Mouse (Mus musculus) thymus, postnatal 0 days (tissue): ENCODE data around the gene Phykpl. TPM values are rescaled to one million over a fixed set of nuclear protein-coding genes. Genes with fewer than 3 reads are reported as not detected.
"Not testable (repeated sequence)": the region's sequence is repeated elsewhere in the genome, so short reads cannot be mapped to it uniquely, and the experiment has no call there.

ENCODE experiments used
- DNase-seq: peaks from one replicate; pipeline ENCODE4 v3.0.0-alpha.2; 2015; ENCODE audit warnings: low spot score
- polyA plus RNA-seq: library from polyadenylated mRNA; unstranded; fragments of >200 nt; fragmentation: Nextera tagmentation; extraction: Ambion mirVana; gene quantifications from 2 replicates; pipeline ENCODE4 v1.2.1, GENCODE M21; 2015

Gene Phykpl
- polyA plus RNA-seq, 1 experiment from 2014 or later = 15.0 TPM

- no peak for DNase-seq
Measured at GRCm38 (mm10) chr11:51586411-51586810, 1.9 kb downstream of the Phykpl start.

GRCm38 (mm10) chr11:51587059-51587458 is 2.5 kb downstream of the Phykpl start:
- DNase-seq = no peak

GRCm38 (mm10) chr11:51588833-51589232 is 4.3 kb downstream of the Phykpl start:
- no peak for DNase-seq

- no peak for DNase-seq
Measured at GRCm38 (mm10) chr11:51590002-51590401, 5.4 kb downstream of the Phykpl start.

- no peak for DNase-seq
Measured at GRCm38 (mm10) chr11:51591168-51591567, 6.6 kb downstream of the Phykpl start.

GRCm38 (mm10) chr11:51591915-51592314 is 7.4 kb downstream of the Phykpl start:
- no peak for DNase-seq

- no peak for DNase-seq
Measured at GRCm38 (mm10) chr11:51593368-51593767, 8.8 kb downstream of the Phykpl start.

- no peak for DNase-seq
Measured at GRCm38 (mm10) chr11:51593849-51594248, 9.3 kb downstream of the Phykpl start.

GRCm38 (mm10) chr11:51594715-51595350 is 10.3 kb downstream of the Phykpl start:
- no peak for DNase-seq

GRCm38 (mm10) chr11:51595459-51596083 is 11.0 kb downstream of the Phykpl start:
- no peak for DNase-seq

GRCm38 (mm10) chr11:51597553-51597952 is 13.0 kb downstream of the Phykpl start:
- no peak for DNase-seq

- no peak for DNase-seq
Measured at GRCm38 (mm10) chr11:51602253-51602652, 17.7 kb downstream of the Phykpl start.

- DNase-seq = peak; percentile 88
Measured at GRCm38 (mm10) chr11:51605602-51606446, 21.3 kb downstream of the Phykpl start.

GRCm38 (mm10) chr11:51606447-51607095 is 22.0 kb downstream of the Phykpl start, which contains the start of gene Hnrnpab:
Gene Hnrnpab (minus strand): TSS chr11:51606847.
- DNase-seq = peak; percentile 98

- DNase-seq = no peak
Measured at GRCm38 (mm10) chr11:51607096-51607738, 22.7 kb downstream of the Phykpl start.

GRCm38 (mm10) chr11:51609266-51609909 is 24.8 kb downstream of the Phykpl start:
- peak; percentile 46 for DNase-seq

- not testable (repeated sequence) for DNase-seq
Measured at GRCm38 (mm10) chr11:51609940-51610339, 25.4 kb downstream of the Phykpl start.

GRCm38 (mm10) chr11:51614256-51614655 is 29.7 kb downstream of the Phykpl start:
- DNase-seq = no peak

- no peak for DNase-seq
Measured at GRCm38 (mm10) chr11:51615129-51615528, 30.6 kb downstream of the Phykpl start.

- DNase-seq = peak; percentile 79
Measured at GRCm38 (mm10) chr11:51615601-51616000, 31.0 kb downstream of the Phykpl start.
